Mouse (Mus musculus) embryonic facial prominence, embryonic 10.5 days (tissue): Measurements from ENCODE around the gene Marf1. TPM values are rescaled to one million over a fixed set of nuclear protein-coding genes. Genes with fewer than 3 reads are reported as not detected.
A peak's percentile ranks its signal among the peaks of the same experiment; 100 is the strongest.
"Not testable (repeated sequence)": the region's sequence is repeated elsewhere in the genome, so short reads cannot be mapped to it uniquely, and the experiment has no call there.

ENCODE experiments used
- DNase-seq: peaks from one replicate; pipeline ENCODE4 v3.0.0-alpha.2; 2017; ENCODE audit warnings: low spot score
- H3K27ac ChIP-seq: fragments of 300-500 bp; sonication (generic); replicated peaks from 2 replicates; pipeline ENCODE4 v1.5.1; 2016; ENCODE audit warnings: mild to moderate bottlenecking
- H3K27me3 ChIP-seq: fragments of 300-500 bp; sonication (generic); replicated peaks from 2 replicates; pipeline ENCODE4 v1.6.1; 2016; ENCODE audit warnings: low read depth, mild to moderate bottlenecking; ENCODE audit not compliant: poor library complexity, severe bottlenecking
- H3K36me3 ChIP-seq: fragments of 300-500 bp; sonication (generic); replicated peaks from 2 replicates; pipeline ENCODE4 v1.6.1; 2016; ENCODE audit warnings: mild to moderate bottlenecking, moderate library complexity
- H3K4me1 ChIP-seq: fragments of 300-500 bp; sonication (generic); 2 replicates; pipeline ENCODE4 v1.6.1; 2016
- H3K4me3 ChIP-seq: fragments of 300-500 bp; sonication (generic); 2 replicates; pipeline ENCODE4 v1.5.1; 2016; ENCODE audit warnings: mild to moderate bottlenecking, moderate library complexity
- H3K9me3 ChIP-seq: fragments of 300-500 bp; sonication (generic); 2 replicates; pipeline ENCODE4 v1.6.1; 2016; ENCODE audit warnings: mild to moderate bottlenecking
- WGBS: fragments of 180-500 bp; shearing (Covaris S2); methylation state at CpG from one replicate; pipeline ENCODE4 v1.1.7; 2016; 5-methylcytosine and 5-hydroxymethylcytosine counted together
- polyA plus RNA-seq: library from polyadenylated mRNA; unstranded; fragments of >200 nt; fragmentation: Nextera tagmentation; extraction: Ambion mirVana; gene quantifications from 2 replicates; pipeline ENCODE4 v1.2.1, GENCODE M21; 2016

Marf1 gene
- polyA plus RNA-seq, 1 experiment from 2014 or later: 17.1 TPM

DNA sequence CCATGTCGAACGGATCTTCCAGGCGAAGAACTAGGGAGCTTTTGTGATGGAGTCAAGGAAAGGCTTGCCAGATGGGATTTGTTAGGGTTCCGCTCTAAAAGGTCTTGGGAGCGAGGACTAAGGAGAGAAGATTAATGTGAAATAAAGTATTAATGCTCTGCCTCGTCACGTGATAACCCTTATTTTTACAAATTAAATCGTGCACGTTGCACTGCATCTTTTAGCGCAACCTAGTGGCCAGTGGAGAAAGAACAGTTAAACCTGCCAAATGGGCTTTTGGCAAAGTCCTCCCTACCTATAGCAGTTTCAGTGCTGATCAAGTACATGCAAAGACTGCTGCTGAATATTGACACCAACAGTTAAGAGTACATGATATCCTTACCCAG lies 3.4 kb downstream of the Marf1 start:
- 0 out of 2 replicates have a peak, but pooled peaks cover 3% of the 10 kb centered on the region for H3K36me3 ChIP-seq
- peak overlapping the region; percentile 86 for H3K4me3 ChIP-seq
- H3K27me3 ChIP-seq: no peaks in the 10 kb centered on the region
- H3K4me1 ChIP-seq: peaks cover 31% of the 10 kb centered on the region
- H3K9me3 ChIP-seq: no peaks in the 10 kb centered on the region
- WGBS: under 1% methylated on average over 10 of the region's 10 CpGs
- H3K27ac ChIP-seq: peak overlapping the region; percentile 95
- DNase-seq: peak; percentile 66

DNA sequence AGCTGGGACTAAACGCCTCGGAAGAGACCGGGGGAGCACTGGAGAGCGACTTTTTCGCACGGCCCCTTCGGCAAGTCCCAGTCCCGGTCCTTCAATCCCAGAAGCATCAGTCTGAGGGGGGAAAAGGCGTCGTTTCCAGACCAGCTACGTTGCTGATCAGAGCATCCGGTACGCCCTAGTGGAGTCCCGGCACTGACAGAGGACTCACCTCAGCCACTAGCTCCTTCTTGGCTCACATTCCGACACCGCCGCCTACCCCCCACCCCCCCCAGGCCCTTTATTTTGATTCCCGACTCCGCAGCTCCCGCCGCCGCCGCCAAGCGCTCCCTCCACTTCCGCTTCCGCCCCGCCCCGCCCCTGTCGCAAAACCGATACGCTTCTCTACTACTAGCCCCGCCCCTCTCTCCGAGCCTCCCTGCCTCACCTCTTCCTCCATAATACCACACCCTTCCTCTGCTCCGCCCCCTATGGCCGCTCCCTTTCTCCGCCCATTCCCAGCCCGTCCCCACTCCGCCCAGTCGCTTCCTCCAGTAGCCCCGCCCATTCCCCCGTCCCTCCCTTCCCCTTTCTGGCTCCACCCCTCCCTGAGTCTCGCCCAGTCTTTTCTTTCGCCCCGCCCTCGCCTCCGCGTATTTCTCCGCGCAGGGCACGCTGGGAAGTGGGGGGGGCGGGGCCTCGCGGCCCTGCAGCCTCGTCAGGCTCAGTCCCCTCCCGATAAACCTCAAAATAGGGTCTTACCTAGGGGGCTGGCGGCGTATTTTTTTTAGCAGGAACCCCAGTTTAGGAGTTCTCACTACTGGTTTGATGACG lies 4.0 kb downstream of the Marf1 start:
- 0 out of 2 replicates have a peak, but pooled peaks cover 3% of the 10 kb centered on the region for H3K36me3 ChIP-seq
- peak overlapping the region; percentile 86 for H3K4me3 ChIP-seq
- DNase-seq: peak; percentile 100
- no peaks in the 10 kb centered on the region for H3K9me3 ChIP-seq
- H3K27ac ChIP-seq: peak overlapping the region; percentile 95
- H3K4me1 ChIP-seq: peaks cover 25% of the 10 kb centered on the region
- WGBS: under 1% methylated on average over 58 of the region's 58 CpGs
- no peaks in the 10 kb centered on the region for H3K27me3 ChIP-seq

DNA sequence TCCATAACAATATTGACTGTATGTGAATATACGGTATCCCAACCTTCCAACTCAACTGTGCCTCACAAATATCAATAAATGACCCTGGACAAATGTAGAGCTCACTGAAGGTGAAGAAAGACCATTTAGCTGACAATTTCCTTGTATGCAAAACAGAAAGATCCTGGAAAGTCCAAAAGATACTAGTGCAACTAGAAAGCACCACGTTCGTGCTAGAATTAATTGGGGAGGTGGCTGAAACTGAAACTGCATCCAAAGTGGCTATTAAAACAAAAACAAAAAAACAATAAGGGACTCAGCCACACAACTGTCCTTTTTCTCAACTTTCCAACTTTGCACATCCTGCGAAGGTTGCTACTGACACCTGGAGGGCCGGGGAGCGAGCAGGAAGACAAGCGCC lies 4.6 kb downstream of the Marf1 start:
- H3K4me3 ChIP-seq: peak overlapping the region; percentile 86
- H3K9me3 ChIP-seq: no peaks in the 10 kb centered on the region
- 11% methylated on average over 7 of the region's 7 CpGs for WGBS
- H3K4me1 ChIP-seq: peaks cover 22% of the 10 kb centered on the region
- no peaks in the 10 kb centered on the region for H3K27me3 ChIP-seq
- DNase-seq: no peak
- H3K36me3 ChIP-seq: peaks cover 7% of the 10 kb centered on the region
- peak overlapping the region; percentile 95 for H3K27ac ChIP-seq

DNA sequence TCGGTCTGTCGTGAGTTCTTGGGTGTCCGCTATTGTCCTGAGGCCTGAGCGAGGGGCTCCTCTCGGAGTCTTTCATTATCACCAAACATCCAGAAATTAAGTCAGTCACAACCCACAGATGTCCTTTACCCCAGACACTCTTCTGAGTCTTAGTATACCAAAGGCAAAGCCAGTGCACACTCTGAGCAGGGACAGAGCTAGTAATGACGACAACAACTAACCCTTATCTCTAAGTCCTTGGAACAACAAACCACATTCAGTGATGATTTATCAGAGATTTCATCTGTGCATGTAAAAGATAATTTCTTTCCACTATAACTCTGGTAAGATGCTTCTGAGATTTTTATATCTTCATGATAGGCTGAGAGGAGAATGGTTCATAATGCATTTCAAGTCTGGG lies 6.8 kb downstream of the Marf1 start:
- no peak overlapping the region for H3K4me3 ChIP-seq
- no peaks in the 10 kb centered on the region for H3K27me3 ChIP-seq
- no peak overlapping the region for H3K27ac ChIP-seq
- peaks cover 29% of the 10 kb centered on the region for H3K36me3 ChIP-seq
- no peaks in the 10 kb centered on the region for H3K9me3 ChIP-seq
- DNase-seq: no peak
- WGBS: 88% methylated on average over 6 of the region's 6 CpGs
- H3K4me1 ChIP-seq: peaks cover 18% of the 10 kb centered on the region

DNA sequence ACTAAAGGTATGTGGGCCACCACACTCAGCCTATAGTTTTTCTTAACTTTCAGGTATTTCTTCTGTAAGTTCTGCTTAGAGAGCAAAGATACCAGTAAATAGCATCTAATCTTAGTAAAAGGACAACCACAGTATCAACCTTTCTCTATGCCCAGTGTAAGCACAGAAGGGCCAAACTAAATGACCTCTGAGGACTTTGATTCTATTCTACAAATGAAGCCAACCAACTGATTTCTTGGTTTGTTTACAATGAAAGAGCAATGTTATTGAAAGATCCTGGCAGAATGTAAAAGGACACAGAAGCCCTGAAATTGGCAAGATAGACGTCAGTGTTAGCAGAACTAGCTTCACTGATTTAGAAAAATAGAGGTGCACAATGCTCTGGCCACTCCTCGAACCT lies 7.5 kb downstream of the Marf1 start:
- H3K4me3 ChIP-seq, DNase-seq, H3K27me3 ChIP-seq, H3K9me3 ChIP-seq, H3K27ac ChIP-seq: not testable (repeated sequence)
- peaks cover 18% of the 10 kb centered on the region for H3K4me1 ChIP-seq
- peaks cover 36% of the 10 kb centered on the region for H3K36me3 ChIP-seq
- 87% methylated on average over 1 of the region's 2 CpGs for WGBS

DNA sequence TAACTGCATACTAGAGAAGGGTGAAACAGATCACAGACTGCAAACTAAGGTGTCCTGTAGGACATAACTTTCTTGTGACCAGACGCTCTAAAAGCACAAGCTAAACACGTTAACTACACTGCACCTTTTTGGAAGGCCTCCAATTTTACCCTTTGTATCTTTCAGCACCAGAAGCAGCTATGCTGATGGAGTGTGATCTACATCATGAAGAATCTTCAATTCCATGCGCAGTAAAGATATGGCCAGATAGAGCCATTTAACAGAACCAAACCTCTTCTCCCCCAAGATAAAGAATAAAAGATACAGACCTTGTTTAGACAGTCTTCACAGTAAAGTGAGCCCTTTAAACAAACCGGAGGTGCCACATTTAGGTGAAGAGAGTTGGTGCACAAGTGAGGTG lies 11.4 kb downstream of the Marf1 start:
- WGBS: 92% methylated on average over 4 of the region's 4 CpGs

DNA sequence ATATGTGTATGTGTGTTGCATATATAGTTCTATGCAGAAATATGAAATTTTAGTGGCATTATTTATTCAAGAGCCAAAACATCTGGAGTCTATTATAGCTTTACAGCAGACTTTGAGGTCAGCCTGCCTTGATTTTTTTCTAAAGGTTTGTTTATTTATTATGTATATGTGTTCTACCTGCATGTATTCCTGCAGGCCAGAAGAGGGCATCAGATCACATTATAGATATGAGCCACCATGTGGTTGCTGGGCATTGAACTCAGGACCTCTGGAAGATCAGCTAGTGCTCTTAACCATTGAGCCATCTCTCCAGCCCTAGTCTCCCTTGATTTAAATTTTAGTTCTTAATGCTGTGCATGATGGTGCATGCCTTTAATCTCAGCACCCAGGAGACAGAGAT lies 15.4 kb downstream of the Marf1 start:
- H3K27me3 ChIP-seq: no peaks in the 10 kb centered on the region
- DNase-seq: no peak
- no peak overlapping the region for H3K4me3 ChIP-seq
- no peak overlapping the region for H3K27ac ChIP-seq
- H3K36me3 ChIP-seq: peaks cover 94% of the 10 kb centered on the region
- no peaks in the 10 kb centered on the region for H3K4me1 ChIP-seq
- H3K9me3 ChIP-seq: no peaks in the 10 kb centered on the region

More for the DNA sequence above, 11.4 kb downstream of the Marf1 start:
- Histone ChIP-seq H3K27ac (no peak overlapping the region), H3K9me3 (no peaks in the 10 kb centered on the region), H3K27me3 (no peaks in the 10 kb centered on the region), H3K36me3 (peaks cover 72% of the 10 kb centered on the region), H3K4me1 (no peaks in the 10 kb centered on the region), H3K4me3 (no peak overlapping the region)
- DNase-seq: no peak

DNA sequence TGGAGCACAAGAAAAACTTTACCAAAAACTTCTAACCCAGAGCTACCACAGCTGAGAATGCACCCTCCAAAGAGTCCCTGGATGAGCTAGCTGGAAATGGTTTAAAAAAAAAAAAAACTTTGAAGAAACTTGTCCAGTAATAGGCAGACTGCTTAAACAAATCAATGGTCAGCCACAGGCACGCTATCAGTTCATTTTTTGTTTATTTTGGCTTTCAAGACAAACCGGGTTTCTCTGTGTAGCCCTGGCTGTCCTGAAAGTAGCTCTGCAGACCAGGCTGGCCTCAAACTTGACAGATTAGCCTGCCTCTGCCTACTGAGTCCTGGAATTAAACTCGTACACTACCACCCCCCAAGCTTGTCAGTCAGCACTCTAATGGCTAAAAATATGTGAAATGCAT lies 19.9 kb downstream of the Marf1 start:
- DNase-seq: no peak
- 84% methylated on average over 3 of the region's 3 CpGs for WGBS
- Histone ChIP-seq H3K9me3 (no peaks in the 10 kb centered on the region), H3K4me1 (no peaks in the 10 kb centered on the region), H3K27me3 (no peaks in the 10 kb centered on the region), H3K4me3 (no peak overlapping the region), H3K27ac (no peak overlapping the region), H3K36me3 (peaks cover 97% of the 10 kb centered on the region)

DNA sequence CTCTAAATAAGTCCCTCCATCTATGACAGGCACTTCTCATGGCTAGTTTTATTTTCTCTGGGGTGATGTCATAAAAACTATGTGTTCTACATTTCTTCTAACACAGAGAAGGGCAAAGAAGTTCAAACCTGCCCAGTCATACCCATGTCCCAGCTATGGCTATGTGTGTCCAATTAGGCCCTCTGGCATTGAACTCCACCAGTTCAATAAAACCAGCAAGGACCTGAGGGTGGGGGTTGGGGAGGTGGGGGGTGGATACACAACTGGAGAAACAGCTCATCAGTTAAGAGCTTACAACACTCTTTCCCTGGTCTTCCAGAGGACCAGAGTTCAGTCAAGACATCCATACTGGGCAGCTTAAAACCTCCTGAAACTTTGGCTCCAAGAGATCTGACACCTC lies 24.0 kb downstream of the Marf1 start:
- H3K27me3 ChIP-seq: no peaks in the 10 kb centered on the region
- H3K27ac ChIP-seq: no peak overlapping the region
- peaks cover 95% of the 10 kb centered on the region for H3K36me3 ChIP-seq
- DNase-seq: no peak
- no peaks in the 10 kb centered on the region for H3K4me1 ChIP-seq
- no peak overlapping the region for H3K4me3 ChIP-seq
- no peaks in the 10 kb centered on the region for H3K9me3 ChIP-seq

DNA sequence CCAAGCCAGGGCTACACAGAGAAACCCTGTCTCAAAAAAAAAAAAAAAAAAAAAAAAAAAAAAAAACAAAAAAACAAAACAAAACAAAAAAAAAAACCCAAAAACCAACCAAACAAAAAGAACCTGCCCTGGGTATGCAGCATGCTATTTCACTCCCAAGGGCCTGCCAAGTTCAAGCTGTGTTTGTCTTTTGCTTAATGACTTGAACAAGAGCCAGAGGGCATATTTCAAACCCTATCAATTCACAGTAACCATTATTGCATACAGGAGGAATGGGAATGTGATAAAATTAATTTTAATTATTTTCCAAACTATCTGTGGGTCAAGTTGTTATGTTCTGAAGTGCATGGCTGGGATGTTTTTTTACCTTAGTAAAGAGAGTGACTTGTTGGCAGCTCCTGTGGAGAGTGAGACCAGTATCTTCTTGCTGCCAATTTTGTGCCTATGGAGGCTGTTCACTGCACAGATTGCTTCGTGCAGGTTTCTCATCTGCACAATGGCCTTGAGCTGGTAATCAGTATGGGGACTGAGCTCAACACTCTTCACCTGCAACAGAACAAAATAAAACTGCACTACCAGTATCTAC lies 25.1 kb downstream of the Marf1 start:
- DNase-seq: no peak
- H3K36me3 ChIP-seq: peaks cover 96% of the 10 kb centered on the region
- no peaks in the 10 kb centered on the region for H3K9me3 ChIP-seq
- H3K4me3 ChIP-seq: no peak overlapping the region
- H3K27ac ChIP-seq: no peak overlapping the region
- 93% methylated on average over 1 of the region's 1 CpGs for WGBS
- no peaks in the 10 kb centered on the region for H3K27me3 ChIP-seq
- no peaks in the 10 kb centered on the region for H3K4me1 ChIP-seq

DNA sequence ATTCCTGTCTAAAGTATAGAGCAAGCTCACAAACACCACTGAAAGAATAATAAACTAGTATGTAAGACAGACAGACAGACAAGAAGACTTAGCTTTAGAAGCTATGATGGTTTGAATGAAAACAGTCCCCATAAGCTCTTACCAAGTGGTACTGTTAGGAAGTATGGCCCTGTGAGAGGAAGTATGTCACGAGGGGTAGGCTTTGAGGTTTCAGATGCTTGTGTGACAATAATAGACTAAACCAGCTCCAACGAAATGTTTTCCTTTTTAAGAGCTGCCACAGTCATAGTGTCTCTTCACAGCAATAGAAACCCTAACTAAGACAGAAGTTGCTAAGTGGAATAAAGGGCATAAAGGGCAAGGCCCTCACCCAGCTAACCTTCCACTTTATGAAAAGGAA lies 28.1 kb downstream of the Marf1 start:
- Histone ChIP-seq H3K27ac (no peak overlapping the region), H3K4me3 (no peak overlapping the region), H3K9me3 (no peaks in the 10 kb centered on the region), H3K4me1 (no peaks in the 10 kb centered on the region), H3K36me3 (peaks cover 98% of the 10 kb centered on the region), H3K27me3 (no peaks in the 10 kb centered on the region)
- DNase-seq: no peak
- WGBS: 91% methylated on average over 2 of the region's 2 CpGs

DNA sequence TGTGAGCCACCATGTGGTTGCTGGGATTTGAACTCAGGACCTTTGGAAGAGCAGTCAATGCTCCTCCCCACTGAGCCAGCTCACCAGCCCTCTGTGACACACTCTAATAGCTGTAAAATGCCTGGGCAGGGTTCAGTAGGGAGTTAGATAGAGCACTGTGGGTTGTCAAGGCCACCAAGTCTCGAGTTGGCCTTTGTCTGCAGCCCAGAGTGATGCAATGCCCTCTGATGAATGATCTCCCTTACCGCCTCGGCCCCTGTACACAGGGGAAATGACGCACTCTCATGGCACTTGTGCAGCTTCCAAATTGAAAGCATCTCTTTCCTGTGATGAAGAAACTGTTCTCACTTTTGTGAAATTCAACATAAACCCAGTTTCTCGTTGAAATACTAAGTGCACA lies 31.3 kb downstream of the Marf1 start:
- no peaks in the 10 kb centered on the region for H3K4me1 ChIP-seq
- no peak for DNase-seq
- no peaks in the 10 kb centered on the region for H3K27me3 ChIP-seq
- H3K27ac ChIP-seq: no peak overlapping the region
- no peak overlapping the region for H3K4me3 ChIP-seq
- no peaks in the 10 kb centered on the region for H3K9me3 ChIP-seq
- peaks cover 100% of the 10 kb centered on the region for H3K36me3 ChIP-seq
- 90% methylated on average over 5 of the region's 5 CpGs for WGBS

DNA sequence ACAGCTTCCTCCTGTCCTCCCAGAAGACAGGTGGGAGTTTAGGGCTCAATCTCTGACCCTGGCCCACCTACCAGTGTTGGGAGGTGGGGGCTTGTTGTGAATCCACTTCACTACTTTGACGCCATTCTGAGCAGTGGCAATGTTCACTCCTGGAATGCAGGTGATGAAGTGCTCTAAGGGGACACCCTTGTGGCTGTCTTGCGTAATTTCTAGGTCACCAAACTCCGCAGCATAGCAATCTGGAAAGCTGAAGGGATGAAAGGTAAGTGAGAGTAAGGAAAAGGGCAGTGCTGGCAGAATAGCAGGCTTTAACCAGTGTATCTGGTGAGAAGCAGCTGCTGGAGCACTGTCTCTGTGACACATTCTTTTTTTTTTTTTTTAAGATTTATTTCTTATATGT lies 31.8 kb downstream of the Marf1 start:
- Histone ChIP-seq H3K4me3 (no peak overlapping the region), H3K27me3 (no peaks in the 10 kb centered on the region), H3K4me1 (no peaks in the 10 kb centered on the region), H3K27ac (no peak overlapping the region), H3K9me3 (no peaks in the 10 kb centered on the region), H3K36me3 (peaks cover 99% of the 10 kb centered on the region)
- 89% methylated on average over 3 of the region's 3 CpGs for WGBS
- no peak for DNase-seq
